ENCODE assay signal across 20 mouse cellular contexts in the genomic region with DNA sequence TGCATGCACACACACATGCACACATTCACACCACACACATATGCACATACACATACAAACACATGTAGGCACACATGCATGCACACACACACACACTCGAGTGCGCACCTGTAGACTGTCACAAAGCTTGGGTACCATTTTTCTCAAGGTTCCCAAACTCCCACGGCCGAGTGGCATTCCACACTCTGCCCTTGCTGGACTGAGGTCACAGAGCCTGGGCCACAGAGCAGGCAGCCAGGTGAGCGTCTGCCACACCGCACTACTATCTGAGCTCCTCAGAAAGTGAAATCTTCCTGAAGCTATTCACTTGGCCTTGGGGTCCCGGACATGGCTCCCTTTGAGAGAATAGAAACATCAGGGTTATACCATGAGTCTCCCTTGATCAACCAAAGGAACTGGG. TPM values are rescaled to one million over a fixed set of nuclear protein-coding genes. Genes with fewer than 3 reads are reported as not detected.
DNase-seq lines count a peak whose midpoint lies in the region; ATAC-seq lines count a peak whose summit lies in the region.
"Had no signal": no experiment of that assay in that cellular context is flagged by ENCODE, and none has a peak within 500 bp of the region (broad histone marks: within the 10 kb centered on the region; RNA-seq: fewer than 3 reads in every experiment).

No protein-coding gene starts in this region.

- H3K9me3 ChIP-seq in kidney, embryonic 16.5 days (ENCODE audit: low read length) = no peaks in the 10 kb centered on the region
- H3K9me3 ChIP-seq in midbrain, embryonic 11.5 days (ENCODE audit: control insufficient read depth, low read length) = no peaks in the 10 kb centered on the region
- H3K9me3 ChIP-seq in midbrain, embryonic 10.5 days (replicated peaks) = no peaks in the 10 kb centered on the region
- H3K9me3 ChIP-seq in stomach, embryonic 15.5 days = no peaks in the 10 kb centered on the region
- H3K9me3 ChIP-seq: embryonic facial prominence, embryonic 15.5 days; hindbrain, embryonic 12.5 days; midbrain, embryonic 12.5 days; neural tube, embryonic 15.5 days had no signal

- 82% methylated on average over 7 of the region's 7 CpGs for WGBS in kidney, embryonic 16.5 days
- 91% methylated on average over 7 of the region's 7 CpGs for WGBS in midbrain, embryonic 11.5 days
- WGBS in midbrain, embryonic 10.5 days = 95% methylated on average over 7 of the region's 7 CpGs
- WGBS in stomach, embryonic 15.5 days = 77% methylated on average over 7 of the region's 7 CpGs

- no peak overlapping the region for H3K27ac ChIP-seq in kidney, embryonic 16.5 days (ENCODE audit: low read length)
- H3K27ac ChIP-seq in midbrain, embryonic 11.5 days (ENCODE audit: low read depth, low read length) = no peak overlapping the region
- no peak overlapping the region for H3K27ac ChIP-seq in midbrain, embryonic 10.5 days (replicated peaks)
- H3K27ac ChIP-seq in stomach, embryonic 15.5 days = peak overlapping the region; percentile 71
- H3K27ac ChIP-seq: heart, adult 2 months; hindbrain, embryonic 12.5 days; kidney, postnatal 0 days; midbrain, embryonic 12.5 days; neural tube, embryonic 15.5 days had no signal

- no peak overlapping the region for H3K4me3 ChIP-seq in kidney, embryonic 16.5 days (ENCODE audit: low read length)
- H3K4me3 ChIP-seq in midbrain, embryonic 11.5 days (ENCODE audit: low read depth, low read length) = no peak overlapping the region
- H3K4me3 ChIP-seq in midbrain, embryonic 10.5 days = no peak overlapping the region
- no peak overlapping the region for H3K4me3 ChIP-seq in stomach, embryonic 15.5 days (replicated peaks)
- H3K4me3 ChIP-seq: embryonic facial prominence, embryonic 15.5 days; heart, adult 2 months; hindbrain, embryonic 12.5 days; midbrain, embryonic 12.5 days; neural tube, embryonic 15.5 days had no signal

- H3K9ac ChIP-seq in kidney, embryonic 16.5 days (replicated peaks; ENCODE audit: low read length) = no peak overlapping the region
- no peak overlapping the region for H3K9ac ChIP-seq in midbrain, embryonic 11.5 days (ENCODE audit: low read length)
- no peak overlapping the region for H3K9ac ChIP-seq in stomach, embryonic 15.5 days
- H3K9ac ChIP-seq: embryonic facial prominence, embryonic 15.5 days; hindbrain, embryonic 12.5 days; midbrain, embryonic 12.5 days; neural tube, embryonic 15.5 days had no signal

- no peaks in the 10 kb centered on the region for H3K27me3 ChIP-seq in kidney, embryonic 16.5 days (ENCODE audit: insufficient read depth, low read length)
- H3K27me3 ChIP-seq in midbrain, embryonic 11.5 days (ENCODE audit: control insufficient read depth, insufficient read depth, low read length) = no peaks in the 10 kb centered on the region
- no peaks in the 10 kb centered on the region for H3K27me3 ChIP-seq in midbrain, embryonic 10.5 days (ENCODE audit: low read depth, poor library complexity, severe bottlenecking)
- H3K27me3 ChIP-seq in stomach, embryonic 15.5 days (replicated peaks) = no peaks in the 10 kb centered on the region
- H3K27me3 ChIP-seq: embryonic facial prominence, embryonic 15.5 days; hindbrain, embryonic 12.5 days; midbrain, embryonic 12.5 days; neural tube, embryonic 15.5 days had no signal

- ATAC-seq in kidney, embryonic 16.5 days (ENCODE audit: low FRiP score, low TSS enrichment) = no peak
- no peak for ATAC-seq in midbrain, embryonic 11.5 days (ENCODE audit: low FRiP score)
- ATAC-seq in stomach, embryonic 15.5 days (ENCODE audit: insufficient read depth, low FRiP score, low read depth) = no peak
- no peak for ATAC-seq in erythroblast, adult 5-6 weeks (replicated peaks; ENCODE audit: low FRiP score, poor library complexity, severe bottlenecking)
- ATAC-seq: forebrain, embryonic 16.5 days had no signal

- no peaks in the 10 kb centered on the region for H3K36me3 ChIP-seq in kidney, embryonic 16.5 days (ENCODE audit: insufficient read depth, low read length)
- H3K36me3 ChIP-seq in midbrain, embryonic 11.5 days (ENCODE audit: control insufficient read depth, insufficient read depth, low read length) = no peaks in the 10 kb centered on the region
- H3K36me3 ChIP-seq in midbrain, embryonic 10.5 days = no peaks in the 10 kb centered on the region
- H3K36me3 ChIP-seq in stomach, embryonic 15.5 days = no peaks in the 10 kb centered on the region
- H3K36me3 ChIP-seq: embryonic facial prominence, embryonic 15.5 days; hindbrain, embryonic 12.5 days; midbrain, embryonic 12.5 days; neural tube, embryonic 15.5 days had no signal

- H3K4me1 ChIP-seq in kidney, embryonic 16.5 days (ENCODE audit: insufficient read depth, low read length) = peaks cover 26% of the 10 kb centered on the region
- no peaks in the 10 kb centered on the region for H3K4me1 ChIP-seq in midbrain, embryonic 11.5 days (ENCODE audit: control insufficient read depth, insufficient read depth, low read length)
- H3K4me1 ChIP-seq in midbrain, embryonic 10.5 days = peaks cover 5% of the 10 kb centered on the region
- H3K4me1 ChIP-seq in stomach, embryonic 15.5 days = peaks cover 27% of the 10 kb centered on the region

- peak; percentile 82 for DNase-seq in heart, adult 11 months
- no peak for DNase-seq in heart, adult 18-20 months
- DNase-seq in kidney, postnatal 10 days = peak; percentile 12
- peak; percentile 17 for DNase-seq in midbrain, embryonic 11.5 days (ENCODE audit: low spot score, missing footprints)
- DNase-seq in midbrain, embryonic 10.5 days (ENCODE audit: low spot score) = no peak
- DNase-seq: adrenal gland, postnatal 36 days; cerebellum, adult 9-10 months; heart, postnatal 10 days; kidney, adult 11 months; left cerebral cortex, postnatal 4 days had no signal

- H3K4me2 ChIP-seq in kidney, embryonic 16.5 days (replicated peaks; ENCODE audit: low read depth, low read length) = no peak overlapping the region
- no peak overlapping the region for H3K4me2 ChIP-seq in midbrain, embryonic 11.5 days
- H3K4me2 ChIP-seq in stomach, embryonic 15.5 days = no peak overlapping the region
- H3K4me2 ChIP-seq: embryonic facial prominence, embryonic 15.5 days; hindbrain, embryonic 12.5 days; midbrain, embryonic 12.5 days; neural tube, embryonic 15.5 days had no signal

RNA-seq across cellular contexts. Expression of gene Sik1, which starts 40.7 kb away (rescaled TPM):
- 10 to 100 TPM; 50.5 to 54.1 TPM for total RNA-seq in heart, adult 18-20 months (2021)
- polyA plus RNA-seq in kidney, embryonic 16.5 days (2015; fragmentation: Nextera tagmentation; extraction: Ambion mirVana) = 16.5 and 17.8 TPM in 2 replicates
- 8.9 and 14.0 TPM in 2 replicates for polyA plus RNA-seq in midbrain, embryonic 11.5 days (2014; fragmentation: Nextera tagmentation; extraction: Ambion mirVana)
- 9.2 TPM in 2 replicates for polyA plus RNA-seq in midbrain, embryonic 10.5 days (2016; fragmentation: Nextera tagmentation; extraction: Ambion mirVana)
- polyA plus RNA-seq in stomach, embryonic 15.5 days (2015; fragmentation: Nextera tagmentation; extraction: Ambion mirVana) = 19.6 and 21.8 TPM in 2 replicates
- 1.5 and 4.2 TPM in 2 replicates for total RNA-seq in erythroblast, adult 5-6 weeks (2015; ENCODE audit: low replicate concordance)
- 2.8 and 3.5 TPM in 2 replicates for total RNA-seq in erythroblast, adult 5-6 weeks (2017; ENCODE audit: low replicate concordance)

Comparison
In these comparisons a context has a peak if more than half of its experiments do, and no peak if none do; other contexts are left out.
1. DNase-seq: peak in heart, adult 11 months (single experiment), kidney, postnatal 10 days (single experiment) and midbrain, embryonic 11.5 days (single experiment); none in heart, adult 18-20 months (0 of 2) and midbrain, embryonic 10.5 days (single experiment).